Mouse (Mus musculus): ENCODE results near the gene Tmem116. TPM values are rescaled to one million over a fixed set of nuclear protein-coding genes. Genes with fewer than 3 reads are reported as not detected.

Gene Tmem116
- not detected for polyA plus RNA-seq (2014; fragmentation: Illumina TruSeq; extraction: RNeasy Lipid Tissue Mini Kit (QIAGEN cat#74804); ENCODE audit: low read depth, low replicate concordance)

GRCm38 (mm10) chr5:121451644-121452025 is at the start of gene Tmem116:
Gene Tmem116, plus strand, starts transcription at chr5:121451893.

GRCm38 (mm10) chr5:121452026-121452869 is 555 bp downstream of the Tmem116 start, which contains the start of gene Erp29:
Gene Erp29, minus strand, starts transcription at chr5:121452506.

GRCm38 (mm10) chr5:121503231-121503630 is 51.5 kb downstream of the Tmem116 start, which contains the start of gene Adam1b:
Gene Adam1b, minus strand, starts transcription at chr5:121503435.

GRCm38 (mm10) chr5:121544910-121545792 is 93.5 kb downstream of the Tmem116 start, which contains the start of the genes Adam1a and Gm42878:
Gene Adam1a, minus strand, starts transcription at chr5:121545482.
Gene Gm42878, minus strand, starts transcription at chr5:121545482.

GRCm38 (mm10) chr5:121545793-121546529 is 94.3 kb downstream of the Tmem116 start, which contains the start of gene Mapkapk5:
Gene Mapkapk5, minus strand, starts transcription at chr5:121545905.

Other genes starting within 250 kb of the Tmem116 start
- gene Rpl6, start 247.4 kb upstream of the Tmem116 start, polyA plus RNA-seq (2014; fragmentation: Illumina TruSeq; extraction: RNeasy Lipid Tissue Mini Kit (QIAGEN cat#74804); ENCODE audit: low read depth, low replicate concordance) = 155 TPM
- gene Hectd4, start 231.7 kb upstream of the Tmem116 start, polyA plus RNA-seq (2014; fragmentation: Illumina TruSeq; extraction: RNeasy Lipid Tissue Mini Kit (QIAGEN cat#74804); ENCODE audit: low read depth, low replicate concordance) = 0.79 TPM
- 26.0 TPM for gene Trafd1, start 66.3 kb upstream of the Tmem116 start, polyA plus RNA-seq (2014; fragmentation: Illumina TruSeq; extraction: RNeasy Lipid Tissue Mini Kit (QIAGEN cat#74804); ENCODE audit: low read depth, low replicate concordance)
- gene Naa25, start 54.0 kb upstream of the Tmem116 start, polyA plus RNA-seq (2014; fragmentation: Illumina TruSeq; extraction: RNeasy Lipid Tissue Mini Kit (QIAGEN cat#74804); ENCODE audit: low read depth, low replicate concordance) = 15.2 TPM
- 10.6 TPM for gene Erp29, start 613 bp downstream of the Tmem116 start, polyA plus RNA-seq (2014; fragmentation: Illumina TruSeq; extraction: RNeasy Lipid Tissue Mini Kit (QIAGEN cat#74804); ENCODE audit: low read depth, low replicate concordance)
- gene Adam1b, start 51.5 kb downstream of the Tmem116 start, polyA plus RNA-seq (2014; fragmentation: Illumina TruSeq; extraction: RNeasy Lipid Tissue Mini Kit (QIAGEN cat#74804); ENCODE audit: low read depth, low replicate concordance) = not detected
- gene Adam1a, start 93.6 kb downstream of the Tmem116 start, polyA plus RNA-seq (2014; fragmentation: Illumina TruSeq; extraction: RNeasy Lipid Tissue Mini Kit (QIAGEN cat#74804); ENCODE audit: low read depth, low replicate concordance) = 1.2 TPM
- gene Gm42878, start 93.6 kb downstream of the Tmem116 start, polyA plus RNA-seq (2014; fragmentation: Illumina TruSeq; extraction: RNeasy Lipid Tissue Mini Kit (QIAGEN cat#74804); ENCODE audit: low read depth, low replicate concordance) = not detected
- 47.7 TPM for gene Mapkapk5, start 94.0 kb downstream of the Tmem116 start, polyA plus RNA-seq (2014; fragmentation: Illumina TruSeq; extraction: RNeasy Lipid Tissue Mini Kit (QIAGEN cat#74804); ENCODE audit: low read depth, low replicate concordance)
- 247 TPM for gene Aldh2, start 141.9 kb downstream of the Tmem116 start, polyA plus RNA-seq (2014; fragmentation: Illumina TruSeq; extraction: RNeasy Lipid Tissue Mini Kit (QIAGEN cat#74804); ENCODE audit: low read depth, low replicate concordance)
- gene Acad12, start 167.0 kb downstream of the Tmem116 start, polyA plus RNA-seq (2014; fragmentation: Illumina TruSeq; extraction: RNeasy Lipid Tissue Mini Kit (QIAGEN cat#74804); ENCODE audit: low read depth, low replicate concordance) = 7.6 TPM
- gene Acad10, start 208.6 kb downstream of the Tmem116 start, polyA plus RNA-seq (2014; fragmentation: Illumina TruSeq; extraction: RNeasy Lipid Tissue Mini Kit (QIAGEN cat#74804); ENCODE audit: low read depth, low replicate concordance) = 4.5 TPM
- gene Brap, start 208.7 kb downstream of the Tmem116 start, polyA plus RNA-seq (2014; fragmentation: Illumina TruSeq; extraction: RNeasy Lipid Tissue Mini Kit (QIAGEN cat#74804); ENCODE audit: low read depth, low replicate concordance) = 57.8 TPM

All from liver, adult 10 weeks (tissue).